Mouse (Mus musculus): Measurements from ENCODE around the gene Gtse1.
"Not testable (repeated sequence)": the region's sequence is repeated elsewhere in the genome, so short reads cannot be mapped to it uniquely, and the experiment has no call there.

The Gtse1 gene

DNA sequence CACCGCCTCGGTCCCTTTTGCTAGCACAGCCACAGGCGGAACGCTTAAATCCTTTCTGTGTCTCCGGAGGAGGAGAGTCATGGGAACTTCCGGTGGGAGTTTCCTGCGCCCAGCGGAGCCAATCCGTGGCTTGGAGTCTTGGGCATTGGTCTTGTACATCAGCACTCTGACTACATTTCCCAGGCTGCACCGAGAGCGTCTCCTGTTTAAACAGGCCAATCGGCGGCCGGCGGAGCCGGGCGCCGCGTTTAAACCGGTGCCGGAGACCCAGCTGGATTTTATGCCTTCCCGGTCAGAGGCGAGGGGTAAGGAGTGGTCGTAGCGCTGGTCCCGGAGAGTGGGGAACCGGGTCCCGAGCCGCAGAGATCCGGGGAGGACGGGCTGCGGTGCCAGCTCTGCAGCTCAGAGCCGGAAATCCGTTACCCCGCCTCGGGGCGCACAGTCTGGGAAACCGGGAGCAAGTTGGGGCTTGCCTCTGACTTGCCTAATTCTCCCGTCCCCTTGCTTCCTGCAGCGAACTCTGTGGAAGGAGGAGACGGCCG lies at the start of gene Gtse1:
Gtse1 (plus strand) TSS at position 256 of the 542 bp plus-strand sequence.
- peak; percentile 90 for DNase-seq (ENCODE audit: low read depth, low spot score)

DNA sequence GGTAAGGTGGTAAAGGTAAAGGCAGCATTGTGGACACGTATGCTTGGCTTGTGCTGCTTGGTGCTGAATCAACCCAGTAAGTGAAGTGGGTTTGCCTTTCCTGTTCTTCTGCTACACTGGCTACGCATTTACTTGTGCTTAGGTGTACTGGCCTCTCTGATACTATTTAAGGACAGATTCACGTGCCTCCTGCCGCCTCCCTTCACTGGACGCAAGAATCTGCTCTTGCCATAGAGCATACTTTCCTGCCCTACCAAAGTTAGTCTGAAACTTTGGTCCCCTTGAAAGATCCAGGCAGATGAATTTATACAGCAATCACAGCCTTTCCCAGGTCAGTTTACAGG lies 49.1 kb upstream of the Gtse1 start:
- DNase-seq (ENCODE audit: low read depth, low spot score), result no peak

DNA sequence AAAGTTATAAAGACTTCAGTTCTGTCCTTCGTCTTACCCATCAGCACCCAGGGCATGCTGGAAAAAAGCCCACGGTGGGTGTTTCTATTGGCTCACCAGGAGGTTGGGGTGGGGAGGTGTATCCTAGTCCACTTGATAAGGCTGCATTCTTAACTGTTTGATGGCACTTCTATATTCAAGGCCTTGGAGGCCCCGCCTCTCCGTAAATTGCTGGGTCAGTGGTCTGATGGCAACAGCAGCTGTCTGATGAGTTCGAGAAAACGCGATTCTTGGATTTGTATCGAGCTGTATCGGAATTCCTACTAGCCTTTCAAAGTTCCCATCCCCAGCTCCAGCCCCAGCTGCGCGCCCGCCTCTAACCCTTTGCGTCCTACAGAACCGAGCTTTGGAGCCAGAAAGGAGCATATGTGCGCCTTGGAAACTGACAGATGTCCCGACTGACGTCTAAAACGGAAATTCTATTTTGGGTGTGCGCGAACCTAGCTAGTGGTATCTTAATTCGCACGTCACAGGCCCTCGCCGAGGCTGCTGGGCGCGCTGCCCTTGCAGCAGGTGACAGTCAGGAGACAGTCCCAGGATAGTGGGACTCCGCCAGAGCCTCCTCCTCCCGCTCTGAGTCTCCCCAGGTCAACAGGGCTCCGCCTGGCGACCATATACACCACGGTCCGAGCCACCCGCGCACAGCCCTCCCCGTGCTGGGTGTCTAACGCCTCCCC lies 48.6 kb upstream of the Gtse1 start:
- DNase-seq (ENCODE audit: low read depth, low spot score), result no peak

DNA sequence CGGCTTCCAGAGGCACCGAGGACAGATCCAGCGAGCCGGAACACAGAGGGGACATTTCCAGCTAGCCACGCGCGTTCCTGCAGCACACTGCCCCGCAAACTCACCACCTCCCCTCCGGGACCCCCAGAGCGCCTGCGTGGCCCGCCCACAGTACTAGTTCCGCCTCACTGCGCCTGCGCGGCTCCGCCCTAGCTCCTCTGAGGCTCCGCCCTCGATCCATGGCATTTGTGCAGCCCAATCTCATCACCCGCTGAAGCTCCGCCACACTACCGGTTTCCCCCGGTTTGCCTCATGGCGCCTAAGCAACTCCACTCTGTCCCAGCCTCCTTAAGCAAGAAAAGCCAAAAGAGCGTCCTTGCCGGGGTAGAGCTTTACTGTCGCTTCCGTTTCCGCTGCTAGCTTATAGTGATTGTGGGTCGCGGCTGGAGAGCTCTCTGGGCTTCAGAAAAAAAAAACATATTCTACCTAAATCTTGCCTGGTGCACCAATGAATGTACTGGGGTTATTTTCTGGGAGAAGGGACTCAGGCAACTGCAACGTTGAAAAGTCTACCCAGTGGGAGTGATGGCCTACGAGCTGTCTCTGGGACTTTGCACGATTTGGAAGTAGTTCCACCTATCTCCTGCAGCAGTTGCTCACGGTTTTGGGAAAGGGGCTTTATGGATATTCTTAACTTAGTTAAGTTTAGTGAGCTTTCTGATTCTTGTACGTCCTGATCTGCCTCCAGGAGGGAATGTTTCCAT lies 47.8 kb upstream of the Gtse1 start, which contains the start of gene Cdpf1:
Cdpf1 (minus strand) TSS at position 163 of the 743 bp plus-strand sequence.
- peak; percentile 95 for DNase-seq (ENCODE audit: low read depth, low spot score)

DNA sequence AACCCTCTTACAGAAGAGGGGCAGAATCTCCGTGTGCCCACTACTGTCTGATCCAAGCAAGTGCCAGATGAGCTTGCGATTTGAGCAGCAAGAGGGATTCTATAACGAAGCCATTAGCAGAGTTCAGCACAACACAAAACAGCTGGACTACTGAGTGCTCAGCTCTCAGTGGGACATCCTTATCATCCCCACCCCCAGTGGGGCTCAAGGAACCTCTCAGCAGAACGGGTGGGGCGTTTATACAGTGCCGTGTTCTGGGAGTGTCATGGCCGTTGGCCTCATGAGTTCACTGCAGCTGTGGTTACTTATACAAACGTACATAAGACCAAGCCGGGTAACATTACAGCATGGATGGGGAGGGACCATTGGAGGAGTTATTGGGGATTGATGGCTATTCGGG lies 46.1 kb upstream of the Gtse1 start:
- DNase-seq (ENCODE audit: low read depth, low spot score), result no peak

DNA sequence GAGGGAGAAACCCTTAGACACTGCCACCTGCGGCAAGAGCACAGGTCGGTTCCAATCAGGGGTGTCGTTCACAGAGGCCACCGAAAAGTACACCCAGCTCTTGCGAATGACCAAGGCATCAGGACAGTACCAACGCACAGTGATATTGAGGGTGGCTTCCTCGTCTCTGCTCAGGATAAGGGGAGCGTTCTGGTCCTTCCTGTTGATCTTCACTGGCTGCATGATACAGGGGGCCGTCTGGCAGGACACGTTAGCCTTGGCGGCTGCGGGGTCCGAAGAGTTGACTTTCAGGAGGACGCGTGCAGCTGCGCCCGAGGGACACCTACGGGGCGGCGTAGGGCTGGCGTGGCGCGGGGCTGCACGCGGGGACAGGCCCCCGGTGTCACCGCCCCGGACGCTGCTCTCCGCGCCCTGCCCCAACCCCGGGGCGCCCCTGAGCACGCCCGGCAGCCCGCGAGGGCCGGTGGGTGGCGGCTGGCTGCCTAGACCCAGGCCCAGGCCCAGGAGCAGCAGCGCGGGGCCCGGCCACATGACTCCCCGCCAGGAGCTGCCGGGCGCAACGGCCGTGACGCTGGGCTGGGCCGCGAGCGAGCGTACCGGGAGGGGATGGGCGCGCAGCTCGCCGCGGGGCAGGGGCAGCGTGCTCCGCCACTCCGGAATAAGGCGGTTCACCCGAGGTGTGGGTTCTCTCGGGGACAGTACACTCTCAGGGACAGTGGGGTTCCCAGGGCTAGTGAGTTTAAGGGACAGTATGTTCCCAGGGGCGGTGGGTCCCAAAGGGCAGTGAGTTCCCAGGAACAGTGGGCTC lies 38.1 kb upstream of the Gtse1 start, which contains the start of gene Pkdrej:
Pkdrej (minus strand) TSS at position 532 of the 808 bp plus-strand sequence.
- DNase-seq (ENCODE audit: low read depth, low spot score), result no peak

DNA sequence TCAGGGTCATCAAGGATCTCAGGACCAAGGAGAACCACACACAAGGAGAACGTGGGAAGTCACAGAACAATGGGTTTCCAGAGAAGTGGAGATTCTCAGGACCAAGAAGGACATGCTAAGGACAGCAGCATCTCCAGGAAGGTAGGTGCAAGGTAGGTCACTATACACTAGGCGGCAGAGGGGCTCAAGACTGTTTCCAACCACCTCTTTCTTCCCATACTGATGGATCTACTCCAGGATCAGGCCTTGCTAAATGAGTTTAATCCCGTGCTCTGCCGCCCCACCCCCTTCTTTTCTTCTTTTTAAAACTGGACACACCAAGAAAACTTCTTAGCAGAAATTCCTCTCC lies 37.6 kb upstream of the Gtse1 start:
- no peak for DNase-seq (ENCODE audit: low read depth, low spot score)

DNA sequence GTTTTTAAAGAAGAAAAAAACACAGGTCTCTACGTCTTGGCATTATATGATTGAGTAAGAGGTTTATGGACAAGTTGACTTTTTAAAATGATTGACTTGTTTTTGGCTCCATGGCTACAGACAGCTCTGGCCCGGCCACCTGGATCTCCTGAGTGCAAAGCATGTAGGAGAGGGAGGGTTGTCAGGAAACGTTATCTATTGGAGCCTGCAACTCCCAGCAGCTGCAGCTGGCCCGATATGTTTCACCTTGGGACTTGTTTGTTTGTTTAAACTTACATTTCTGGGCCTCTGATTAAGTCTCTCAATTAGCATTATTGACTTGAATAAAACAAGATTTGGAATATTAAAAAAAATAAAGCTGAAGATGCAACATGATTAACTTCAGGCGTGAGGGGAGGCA lies 32.9 kb upstream of the Gtse1 start:
- DNase-seq (ENCODE audit: low read depth, low spot score), result no peak

DNA sequence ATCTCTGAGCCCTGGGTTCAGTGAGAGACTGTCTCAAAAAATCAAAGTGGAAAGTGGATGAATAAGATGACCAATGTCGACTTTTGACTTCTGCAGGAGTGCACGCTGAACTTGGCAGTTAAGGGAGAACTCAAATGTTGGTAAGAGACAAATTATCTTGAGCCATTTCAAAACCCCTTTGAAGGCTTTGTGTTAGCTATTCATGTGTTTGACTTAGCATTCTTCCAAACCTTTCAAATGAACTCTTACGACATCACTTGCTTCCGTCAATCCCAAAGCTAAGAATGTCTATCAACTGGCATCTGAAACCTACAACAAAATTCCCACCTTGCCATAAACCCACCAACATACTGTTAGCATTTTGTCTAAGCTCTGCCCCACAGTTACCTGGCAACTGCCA lies 31.5 kb upstream of the Gtse1 start:
- no peak for DNase-seq (ENCODE audit: low read depth, low spot score)

DNA sequence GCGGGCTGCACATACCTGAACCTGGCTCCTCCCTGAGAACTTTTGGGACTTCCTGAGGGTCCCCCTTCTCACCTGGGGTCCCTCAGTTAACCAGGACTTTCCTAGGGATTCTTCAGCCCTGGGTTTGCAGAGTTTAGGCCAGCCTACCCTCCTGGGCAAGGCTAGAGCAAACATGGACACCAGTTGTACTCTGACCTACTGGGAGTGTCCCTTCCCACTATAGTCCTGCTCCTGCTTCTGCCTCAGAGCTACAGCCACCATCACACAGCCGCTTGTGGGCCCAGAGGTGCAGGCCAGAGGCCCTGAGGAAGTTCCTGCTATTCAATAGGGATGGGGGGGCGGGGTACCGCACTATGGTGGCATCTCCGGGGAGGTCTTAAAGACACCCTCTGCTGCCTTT lies 30.1 kb upstream of the Gtse1 start:
- DNase-seq (ENCODE audit: low read depth, low spot score), result no peak

DNA sequence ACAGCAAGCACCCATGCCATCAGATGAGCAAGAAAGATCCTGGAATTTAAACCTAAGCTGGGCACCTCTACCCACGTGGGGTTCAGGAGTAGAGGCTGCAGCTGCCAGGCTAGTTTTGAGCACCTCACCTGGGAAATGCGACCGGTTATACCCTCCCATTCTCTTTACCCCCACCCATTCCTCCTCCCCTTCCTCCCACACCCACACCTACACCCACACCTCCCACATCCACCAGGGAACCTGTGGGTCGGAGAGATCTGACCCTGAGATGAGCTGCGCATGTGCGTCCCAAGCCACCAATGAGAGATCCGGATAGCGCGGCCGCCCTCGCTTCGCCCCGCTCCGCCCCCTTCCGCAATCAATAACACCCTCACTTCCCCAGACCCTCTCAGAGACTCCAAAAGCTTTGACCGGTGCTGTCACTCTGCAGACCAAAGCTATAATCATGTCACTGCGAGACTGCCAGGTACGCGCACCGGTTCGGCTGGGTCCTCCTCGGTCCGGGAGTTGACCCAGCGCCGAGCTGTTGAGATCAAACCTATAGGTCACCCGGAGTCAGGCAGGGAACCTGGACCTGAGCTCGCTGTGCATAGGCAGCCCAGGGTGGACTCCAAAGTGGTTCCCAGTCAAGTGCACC lies 27.5 kb upstream of the Gtse1 start, which contains the start of gene Ttc38:
Ttc38 (plus strand) TSS at position 353 of the 637 bp plus-strand sequence.
- DNase-seq (ENCODE audit: low read depth, low spot score), result peak; percentile 50

DNA sequence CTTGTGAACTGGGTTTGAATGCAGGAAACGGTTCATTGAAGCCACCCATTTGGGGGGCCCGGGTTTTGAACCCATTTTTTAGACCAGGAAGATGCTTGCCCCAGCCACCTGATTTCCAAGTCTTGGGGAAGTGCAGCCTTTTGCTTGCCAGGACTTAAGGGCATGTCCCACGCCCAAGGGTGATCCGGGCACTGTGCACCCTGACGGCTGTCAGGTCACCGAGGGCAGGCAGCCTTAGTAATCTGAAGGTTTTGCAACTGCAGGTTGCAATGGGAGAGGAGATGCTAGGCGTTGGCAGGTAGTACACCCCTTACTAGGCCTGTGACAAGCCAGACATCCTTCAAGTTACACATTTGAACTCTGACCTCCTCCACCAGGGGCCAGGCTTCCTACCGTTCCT lies 26.9 kb upstream of the Gtse1 start:
- no peak for DNase-seq (ENCODE audit: low read depth, low spot score)

DNA sequence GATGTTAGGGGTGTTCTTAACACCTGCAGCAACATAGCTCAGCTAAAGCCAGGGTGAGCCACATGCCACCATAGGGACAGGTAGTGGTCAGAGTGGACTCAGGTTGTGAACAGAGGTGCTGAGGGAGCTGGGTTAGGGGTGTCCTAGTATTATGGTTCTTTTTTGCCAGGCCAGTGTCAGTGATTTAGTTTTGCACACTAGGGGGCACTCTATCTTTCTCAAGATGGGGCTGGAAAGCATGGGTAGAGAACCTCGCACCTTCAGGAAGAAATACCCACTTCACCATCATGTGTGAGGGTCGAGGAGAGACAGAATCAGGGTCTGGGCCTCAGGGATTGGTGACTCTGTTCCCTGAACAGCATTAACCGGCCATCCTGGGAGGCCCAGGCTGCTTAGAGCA lies 24.2 kb upstream of the Gtse1 start:
- DNase-seq (ENCODE audit: low read depth, low spot score), result no peak

DNA sequence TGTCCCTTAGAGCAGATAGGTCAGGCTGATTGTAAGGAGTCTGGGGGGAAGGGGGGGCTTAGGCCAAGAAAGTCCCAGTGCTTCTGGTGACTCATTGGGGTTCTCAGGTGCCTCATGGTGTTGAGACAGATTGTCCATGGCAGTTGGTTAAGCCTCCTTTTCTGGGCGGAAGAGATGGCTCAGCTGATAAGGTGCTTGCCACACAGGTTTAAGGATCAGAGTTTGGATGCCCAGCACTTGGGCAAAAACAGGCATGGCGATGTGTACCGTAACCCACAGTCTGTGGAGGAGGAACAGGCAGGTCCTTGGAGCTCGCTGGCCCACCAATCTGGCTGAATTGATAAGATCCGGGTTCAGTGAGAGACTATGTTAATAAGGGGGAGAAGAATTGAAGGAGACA lies 22.7 kb upstream of the Gtse1 start:
- no peak for DNase-seq (ENCODE audit: low read depth, low spot score)

DNA sequence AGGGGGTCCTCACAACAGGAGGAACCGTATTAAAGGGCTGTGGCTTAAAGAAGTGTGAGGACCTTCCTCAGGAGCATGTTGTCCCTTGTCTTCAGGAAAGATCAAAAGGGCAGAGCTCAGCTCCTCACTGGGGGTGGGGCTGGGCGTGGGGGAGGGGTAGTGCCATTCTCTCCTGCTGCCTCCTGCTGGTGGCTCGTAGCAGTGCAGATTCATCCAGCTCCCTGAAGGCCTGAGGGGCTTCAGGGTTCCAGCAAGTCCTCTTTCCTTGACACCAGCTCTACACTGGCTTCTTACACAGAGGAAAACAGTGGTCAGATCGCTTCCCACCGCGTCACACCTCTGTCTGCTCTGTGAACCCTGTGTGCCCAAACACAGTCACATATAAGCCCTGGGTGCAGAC lies 18.6 kb upstream of the Gtse1 start:
- no peak for DNase-seq (ENCODE audit: low read depth, low spot score)

DNA sequence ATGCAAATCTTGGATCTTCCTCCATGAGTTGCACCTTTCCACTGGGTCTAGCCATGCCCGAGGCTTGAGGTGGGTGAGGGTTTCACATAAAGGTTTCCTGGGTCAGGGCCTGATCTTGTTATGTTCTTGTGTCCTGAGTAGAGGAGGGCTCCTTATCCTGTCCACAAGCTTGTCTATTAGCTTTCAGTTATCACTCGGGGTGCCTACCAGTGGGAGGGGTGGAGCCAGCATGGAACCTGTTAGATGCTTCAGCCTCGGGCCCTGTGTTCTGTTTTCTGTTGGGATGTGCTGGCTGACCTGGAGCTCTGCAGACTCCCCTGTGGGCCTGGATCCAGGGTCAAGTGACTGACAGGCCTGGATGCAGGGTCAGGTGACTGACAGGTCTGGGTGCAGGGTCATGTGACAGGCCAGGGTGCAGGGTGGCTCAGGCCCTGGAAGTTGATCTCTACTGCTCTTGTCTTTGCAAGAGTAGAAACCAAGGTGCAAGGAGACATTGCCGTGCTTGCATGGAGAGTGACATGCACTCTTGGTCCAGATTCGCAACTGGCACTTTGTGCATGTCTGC lies 17.7 kb upstream of the Gtse1 start:
- no peak for DNase-seq (ENCODE audit: low read depth, low spot score)

DNA sequence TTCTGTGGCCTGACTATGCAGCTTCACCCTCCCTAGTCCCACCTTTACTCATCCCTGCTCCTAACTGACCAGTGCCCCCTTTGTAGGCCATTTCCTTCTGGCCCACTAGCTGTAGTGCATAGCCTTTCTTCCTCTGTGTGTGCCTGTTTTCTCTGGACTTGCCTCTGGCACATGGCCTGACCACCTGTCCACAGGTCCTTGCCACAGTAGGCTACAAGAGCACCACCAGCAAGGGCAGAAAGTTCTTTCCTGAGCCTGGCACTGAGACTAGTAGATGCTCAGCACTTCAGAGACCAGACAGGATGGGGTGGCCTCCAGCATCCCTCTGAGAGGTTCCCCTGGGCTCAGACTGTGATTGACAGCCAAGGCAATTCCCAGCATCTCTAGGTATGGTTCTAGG lies 14.5 kb upstream of the Gtse1 start:
- no peak for DNase-seq (ENCODE audit: low read depth, low spot score)

DNA sequence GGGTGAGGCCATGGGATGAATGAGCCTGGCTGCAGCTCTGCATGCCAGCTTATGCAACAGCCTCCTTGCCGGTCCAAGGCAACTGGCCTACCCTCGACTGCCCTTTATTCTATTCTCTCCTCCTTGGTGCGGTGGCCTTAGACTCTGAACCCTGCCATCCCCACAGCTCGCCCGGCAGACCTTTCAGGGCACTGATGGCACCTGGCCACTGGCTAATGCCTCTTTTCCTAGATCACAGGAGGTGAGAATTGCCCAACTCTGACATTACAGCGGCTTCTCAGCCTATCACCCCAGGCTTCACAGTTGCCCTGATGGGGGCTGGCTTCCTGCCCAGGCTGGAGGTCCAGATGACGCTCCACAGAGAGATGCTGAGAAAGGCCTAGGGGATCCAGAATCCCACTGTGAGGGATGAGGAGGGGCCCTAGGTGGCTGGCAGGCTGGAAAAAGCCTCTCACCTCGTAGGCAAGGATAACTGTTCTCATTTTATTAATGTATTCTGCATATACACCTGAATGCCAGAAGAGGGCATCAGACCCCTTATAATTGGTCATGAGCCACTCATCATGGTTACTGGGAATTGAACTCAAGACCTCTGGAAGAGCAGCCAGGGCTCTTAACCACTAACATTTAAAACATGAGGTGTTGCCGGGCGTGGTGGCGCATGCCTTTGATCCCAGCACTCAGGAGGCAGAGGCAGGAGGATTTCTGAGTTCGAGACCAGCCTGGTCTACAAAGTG lies 7.7 kb upstream of the Gtse1 start:
- DNase-seq (ENCODE audit: low read depth, low spot score), result no peak

DNA sequence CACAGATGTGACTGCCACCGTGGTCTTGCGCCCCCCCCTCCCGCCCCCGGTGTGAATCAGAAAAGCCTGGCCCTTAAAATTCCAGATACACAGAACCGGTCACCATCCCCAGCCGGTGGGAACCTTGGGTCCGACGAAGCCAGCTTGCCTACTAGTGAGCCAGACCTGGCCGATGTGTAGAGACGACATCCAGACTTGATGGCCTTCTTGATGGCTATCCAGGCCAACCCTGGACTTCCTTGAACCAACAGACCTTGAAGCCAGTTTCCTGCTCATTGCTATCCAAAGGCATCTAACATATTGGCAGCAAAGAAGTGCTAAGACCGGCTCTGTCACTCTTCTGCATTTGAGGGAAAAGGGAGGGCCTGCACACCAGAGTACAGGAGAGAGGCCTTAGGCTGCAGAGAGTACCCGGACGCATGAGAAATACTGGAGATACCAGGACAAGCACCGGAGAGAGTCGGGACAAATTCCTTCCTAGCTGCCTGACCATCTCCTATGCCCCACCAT lies 510 bp upstream of the Gtse1 start:
- no peak for DNase-seq (ENCODE audit: low read depth, low spot score)

DNA sequence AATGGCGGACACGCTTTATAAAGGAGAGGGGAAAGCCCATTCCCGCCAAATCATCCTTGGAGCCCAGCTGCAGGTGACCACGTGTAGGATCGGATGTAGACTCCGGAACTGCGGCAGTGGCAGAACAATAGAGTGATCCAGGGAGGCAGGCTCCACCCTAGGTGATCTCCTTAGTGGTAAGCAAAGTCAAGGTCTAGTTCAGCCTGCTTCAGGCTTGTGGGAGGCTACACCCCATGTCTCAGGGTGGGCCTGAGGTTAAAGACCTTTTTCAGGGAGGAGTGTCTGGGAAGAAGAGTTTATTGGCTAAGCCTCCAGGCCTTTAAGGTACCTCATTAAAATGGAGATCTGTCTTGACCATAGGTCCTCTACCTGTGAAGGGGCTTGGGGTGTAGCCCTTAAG lies 6.4 kb downstream of the Gtse1 start:
- DNase-seq (ENCODE audit: low read depth, low spot score), result not testable (repeated sequence)
